Mouse (Mus musculus): Measurements from ENCODE around the gene Ccdc92b.

Gene Ccdc92b

DNA sequence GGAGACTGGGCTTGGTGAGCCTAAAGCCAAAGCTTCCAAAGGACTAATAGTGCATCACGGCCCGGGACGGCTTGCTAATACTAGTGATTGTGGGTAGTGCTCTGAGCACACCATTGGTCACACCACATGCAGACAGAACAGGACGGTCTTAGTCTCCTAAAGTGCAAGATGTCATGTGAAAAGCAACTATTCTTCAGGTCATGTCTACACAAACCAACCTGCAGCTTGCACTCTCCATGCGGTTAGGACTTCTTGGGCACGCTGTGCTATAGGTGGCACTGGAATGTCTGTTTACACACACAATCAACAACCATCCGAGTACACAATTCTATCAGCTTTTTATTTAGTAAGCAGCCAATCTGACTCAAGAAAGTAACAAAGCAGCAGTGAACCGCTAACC is 55.3 kb downstream of the Ccdc92b start:
- DNase-seq (ENCODE audit: low read depth in 1 of 2, low spot score in 2 of 2), result no peak

DNA sequence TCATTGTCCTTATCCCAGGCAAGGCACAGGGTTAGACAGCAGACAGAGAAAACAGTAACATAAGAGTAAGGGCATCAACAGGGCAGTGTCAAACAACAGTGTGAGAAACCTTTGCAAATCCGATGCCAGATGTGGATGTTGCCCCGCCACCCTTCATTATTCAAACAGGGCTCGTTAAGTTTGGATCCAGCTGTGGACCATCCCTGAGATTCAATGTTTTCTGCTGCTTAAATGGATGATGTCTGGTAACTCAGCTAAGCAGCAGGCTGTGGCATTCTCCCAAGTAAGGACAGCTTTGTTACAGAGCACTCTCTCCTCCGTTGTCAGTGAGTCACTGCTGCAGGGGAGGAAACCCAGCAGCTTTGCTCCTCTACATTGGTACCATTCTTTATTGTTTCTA is 55.8 kb downstream of the Ccdc92b start:
- DNase-seq (ENCODE audit: low read depth in 1 of 2, low spot score in 2 of 2), result no peak

Measured in monocyte, adult 2 months (primary cell).